Mouse (Mus musculus) retina, postnatal 1 day (tissue): Measurements from ENCODE around the gene Btc.

Experiments
- DNase-seq: peaks from one replicate; pipeline ENCODE4 v3.0.0-alpha.2; 2012

The Btc gene

GRCm38 (mm10) chr5:91320348-91320747, 82.4 kb downstream of the Btc start:
- no peak for DNase-seq

- DNase-seq, result no peak
These were observed 88.8 kb downstream of the Btc start for GRCm38 (mm10) chr5:91313971-91314370.

DNA sequence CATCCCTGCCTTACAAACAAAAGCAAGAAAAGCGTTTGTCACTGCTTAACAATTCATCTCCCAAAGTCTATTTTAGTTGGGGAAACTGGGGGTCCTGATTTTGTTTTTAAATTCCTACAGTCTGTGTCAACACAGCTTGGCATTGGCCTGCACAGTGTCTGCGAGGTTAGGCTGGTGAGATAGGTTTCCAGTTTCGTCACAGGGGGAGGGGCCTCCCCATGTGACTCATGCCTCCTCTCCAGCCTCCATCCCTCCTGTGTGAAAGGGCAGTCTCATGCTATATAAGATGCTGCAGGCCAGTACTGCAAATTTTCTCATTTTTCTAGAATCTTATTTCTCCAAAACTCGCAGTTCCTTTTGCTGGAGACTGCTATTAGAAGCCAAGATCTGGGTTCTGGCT, 91.0 kb downstream of the Btc start:
- DNase-seq, result no peak

- no peak for DNase-seq
These were observed 94.2 kb downstream of the Btc start for GRCm38 (mm10) chr5:91308576-91308975.

GRCm38 (mm10) chr5:91307907-91308306, 94.9 kb downstream of the Btc start:
- DNase-seq, result peak; percentile 69
